Mouse (Mus musculus) bone marrow macrophage, adult 2 months (primary cell): ENCODE data around the gene Zfp746. TPM values are rescaled to one million over a fixed set of nuclear protein-coding genes. Genes with fewer than 3 reads are reported as not detected.
"Not testable (repeated sequence)": the region's sequence is repeated elsewhere in the genome, so short reads cannot be mapped to it uniquely, and the experiment has no call there.

Experiments
- H3K27ac ChIP-seq: 2 replicates; pipeline ENCODE4 v1.5.1; 2012; ENCODE audit warnings: low read depth, low read length; ENCODE audit not compliant: insufficient read depth
- H3K4me1 ChIP-seq: 2 replicates; pipeline ENCODE4 v1.6.1; 2012; ENCODE audit warnings: low read length; ENCODE audit not compliant: control insufficient read depth, insufficient read depth
- H3K4me3 ChIP-seq: 2 replicates; pipeline ENCODE4 v1.5.1; 2012; ENCODE audit warnings: mild to moderate bottlenecking, low read length, moderate library complexity; ENCODE audit not compliant: insufficient read depth
- CTCF ChIP-seq: IDR thresholded peaks from 2 replicates; pipeline ENCODE4 v1.5.1; 2012; ENCODE audit warnings: low read depth, mild to moderate bottlenecking, low read length, moderate library complexity
- POLR2A ChIP-seq: IDR thresholded peaks from 2 replicates; pipeline ENCODE4 v1.6.1; 2012; ENCODE audit warnings: mild to moderate bottlenecking, low read depth, low read length, borderline replicate concordance
- polyA plus RNA-seq: library from polyadenylated mRNA; stranded (reverse); fragments of >200 nt; gene quantifications from 2 replicates; pipeline ENCODE4 v1.2.4, GENCODE M21; 2012; ENCODE audit not compliant: missing spikeins, insufficient read depth, insufficient read length

Gene Zfp746
- 15.3 and 15.8 TPM in 2 replicates for polyA plus RNA-seq

DNA sequence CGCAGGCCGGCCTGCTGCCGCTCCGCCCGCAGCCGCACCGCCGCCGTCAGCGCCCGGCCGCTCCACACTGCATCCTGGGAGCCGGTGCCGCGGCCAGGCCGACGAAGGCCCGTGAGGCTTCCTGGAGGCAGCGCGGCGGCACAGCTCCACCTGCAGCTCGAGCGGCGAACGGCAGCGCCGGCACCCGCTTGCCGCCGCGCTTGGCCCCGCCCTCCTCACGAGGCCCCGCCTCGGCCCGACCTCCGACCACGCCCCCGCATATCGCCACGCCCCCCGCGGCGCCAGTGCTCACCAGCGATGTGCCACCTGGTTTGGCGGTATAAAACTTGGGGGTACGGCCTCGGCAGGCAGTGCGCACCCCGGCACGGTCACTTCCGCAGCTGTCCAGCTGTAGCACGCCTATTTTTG is at the start of gene Zfp746:
TSS of gene Zfp746 (minus strand) at position 123 of the 408 bp plus-strand sequence.
- TF ChIP-seq POLR2A, result no peak
- no peak for TF ChIP-seq CTCF
- Histone ChIP-seq H3K27ac (peak within 1 kb of the TSS; percentile 58), H3K4me3 (peak within 1 kb of the TSS; percentile 98), H3K4me1 (peaks cover 23% of the 10 kb centered on the region)

DNA sequence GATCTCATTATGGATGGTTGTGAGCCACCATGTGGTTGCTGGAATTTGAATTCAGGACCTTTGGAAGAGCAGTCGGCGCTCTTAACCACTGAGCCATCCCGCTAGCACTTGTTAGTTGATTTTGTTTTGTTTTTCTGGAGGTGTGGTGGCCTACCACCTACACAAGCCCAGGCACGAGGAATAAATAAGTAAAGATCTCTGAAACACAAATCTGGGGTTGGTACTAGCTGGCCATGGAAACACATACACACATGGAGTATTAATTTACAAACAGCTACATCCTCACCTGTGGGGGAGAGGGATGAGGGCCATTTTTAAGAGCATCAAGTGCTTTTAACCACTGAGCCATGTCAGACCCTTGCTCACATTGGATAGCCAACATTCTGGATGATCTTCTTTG is 34.7 kb upstream of the Zfp746 start:
- H3K27ac ChIP-seq, H3K4me1 ChIP-seq, H3K4me3 ChIP-seq: not testable (repeated sequence)

GRCm38 (mm10) chr6:48116036-48116435 is 29.6 kb upstream of the Zfp746 start:
- no peaks in the 10 kb centered on the region for H3K4me1 ChIP-seq
- H3K4me3 ChIP-seq, result no peak overlapping the region
- TF ChIP-seq POLR2A (no peak), CTCF (no peak)
- H3K27ac ChIP-seq, result no peak overlapping the region

GRCm38 (mm10) chr6:48086957-48087715 is 743 bp upstream of the Zfp746 start:
- TF ChIP-seq POLR2A (no peak), CTCF (no peak)
- peaks cover 23% of the 10 kb centered on the region for H3K4me1 ChIP-seq
- peak overlapping the region; percentile 61; the same call in 1 of the 2 replicates for H3K4me3 ChIP-seq
- no peak overlapping the region for H3K27ac ChIP-seq

- H3K4me3 ChIP-seq, result peak overlapping the region; percentile 98
- TF ChIP-seq POLR2A (no peak), CTCF (no peak)
- H3K4me1 ChIP-seq, result peaks cover 23% of the 10 kb centered on the region
- peak overlapping the region; percentile 58 for H3K27ac ChIP-seq
Measured at GRCm38 (mm10) chr6:48085521-48086404, 630 bp downstream of the Zfp746 start.

DNA sequence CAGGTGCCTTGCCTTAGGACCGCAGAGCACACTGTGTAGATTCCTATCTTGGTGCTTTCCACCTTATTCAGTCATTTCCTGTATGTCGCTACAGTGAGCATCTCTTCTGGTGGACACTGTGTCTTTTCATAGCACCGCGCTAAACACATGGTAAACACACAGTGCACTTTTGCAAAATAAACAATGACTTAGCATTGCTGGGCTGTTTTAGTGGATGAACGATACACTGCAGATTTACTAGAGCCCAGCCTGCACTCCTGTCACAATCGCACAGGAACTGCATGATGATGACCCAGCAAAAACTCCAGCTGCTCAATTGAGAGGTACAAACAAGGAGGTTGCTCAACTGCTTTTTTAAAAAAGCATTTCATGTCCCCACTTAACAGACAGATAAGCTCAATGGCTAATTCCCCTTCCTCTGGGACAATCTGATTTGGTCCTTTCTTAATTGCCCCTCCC is 2.6 kb downstream of the Zfp746 start:
- Histone ChIP-seq H3K27ac (peak overlapping the region; percentile 44), H3K4me3 (no peak overlapping the region), H3K4me1 (peaks cover 23% of the 10 kb centered on the region)
- TF ChIP-seq POLR2A (no peak), CTCF (no peak)

DNA sequence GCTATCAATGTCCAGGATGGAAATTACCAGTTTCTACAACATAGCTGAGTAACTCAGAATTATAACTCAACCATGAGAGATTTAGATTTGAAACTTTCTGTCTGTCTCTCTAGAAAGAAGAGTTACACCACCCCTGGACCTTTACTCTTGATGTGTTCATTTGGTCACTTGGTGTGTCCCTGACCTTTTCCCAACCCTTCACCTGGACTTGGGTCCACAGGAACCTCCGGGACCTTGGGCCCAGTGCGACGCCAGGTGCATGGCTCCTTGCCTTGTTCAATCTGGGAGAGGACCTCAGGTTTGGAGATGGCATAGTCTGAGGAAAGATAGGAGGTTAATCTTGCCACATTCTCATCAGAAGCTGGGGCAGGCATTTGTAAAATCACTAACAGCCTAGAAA is 4.4 kb downstream of the Zfp746 start:
- H3K4me1 ChIP-seq, result peaks cover 21% of the 10 kb centered on the region
- no peak overlapping the region for H3K27ac ChIP-seq
- H3K4me3 ChIP-seq, result no peak overlapping the region
- TF ChIP-seq POLR2A (no peak), CTCF (no peak)

DNA sequence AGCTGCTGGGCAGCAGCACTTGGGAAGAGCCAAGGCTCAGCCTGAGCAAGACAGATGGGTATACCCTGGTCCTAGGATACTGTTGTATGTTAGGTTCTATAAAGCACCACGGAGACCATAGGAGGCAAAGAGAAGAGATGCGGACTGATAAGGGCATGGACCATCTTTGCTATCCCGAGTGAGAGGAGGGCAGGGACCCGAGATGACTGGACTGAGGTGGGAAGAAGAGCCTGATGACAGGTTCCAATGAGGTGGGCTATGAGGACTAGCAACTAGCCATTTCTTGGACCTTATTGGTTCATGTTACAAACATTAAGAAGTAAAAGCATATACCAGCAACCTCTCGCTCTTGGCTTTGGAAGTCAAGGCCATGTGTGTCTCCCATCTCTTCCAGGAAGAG is 5.4 kb downstream of the Zfp746 start:
- Histone ChIP-seq H3K4me3 (no peak overlapping the region), H3K27ac (no peak overlapping the region), H3K4me1 (peaks cover 21% of the 10 kb centered on the region)
- TF ChIP-seq CTCF, result no peak
- no peak for TF ChIP-seq POLR2A

DNA sequence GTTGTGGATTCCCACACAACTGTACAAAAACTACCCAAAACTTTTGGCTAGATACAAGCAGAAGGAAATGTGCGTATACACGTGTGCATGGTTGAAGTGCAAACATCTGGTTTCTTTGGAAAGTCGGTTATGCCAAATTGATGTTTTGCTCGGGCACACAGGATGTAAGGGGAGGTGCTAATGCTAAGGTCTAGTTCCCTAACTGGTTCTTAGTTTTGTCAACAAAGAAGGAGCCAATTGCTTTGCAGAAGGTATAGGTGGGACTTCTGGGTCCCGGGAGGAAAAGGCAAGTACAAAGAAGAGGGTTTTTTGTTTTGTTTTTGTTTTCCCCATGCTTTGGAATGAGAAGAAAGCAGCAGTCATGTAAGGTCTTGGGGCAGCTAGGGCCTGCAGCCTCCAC is 13.1 kb downstream of the Zfp746 start:
- Histone ChIP-seq H3K4me3 (no peak overlapping the region), H3K4me1 (peaks cover 3% of the 10 kb centered on the region; the same call in 1 of the 2 replicates), H3K27ac (no peak overlapping the region)
- TF ChIP-seq CTCF (no peak), POLR2A (no peak)

- no peak overlapping the region for H3K4me3 ChIP-seq
- TF ChIP-seq CTCF, result no peak
- no peak for TF ChIP-seq POLR2A
- no peak overlapping the region for H3K27ac ChIP-seq
- no peaks in the 10 kb centered on the region for H3K4me1 ChIP-seq
Measured at GRCm38 (mm10) chr6:48067492-48067891, 18.9 kb downstream of the Zfp746 start.
